Mouse (Mus musculus): ENCODE measurements at regions not wholly inside any gene's neighbourhood (a gene's known extent, or its start where the extent isn't known, plus 50 kb on each side); places are given as distances from the start of the nearest gene placed in this dataset.
"Not testable (repeated sequence)": the region's sequence is repeated elsewhere in the genome, so short reads cannot be mapped to it uniquely, and the experiment has no call there.

- no peak for DNase-seq (ENCODE audit: low read depth, low spot score)
Measured at GRCm38 (mm10) chr3:56981305-56981660, 320.5 kb downstream of the Tm4sf1 start.

- no peak for DNase-seq (ENCODE audit: low read depth, low spot score)
Measured at GRCm38 (mm10) chr3:56980593-56981304, 321.0 kb downstream of the Tm4sf1 start.

- no peak for DNase-seq (ENCODE audit: low read depth, low spot score)
Measured at GRCm38 (mm10) chr3:56966008-56966407, 335.8 kb downstream of the Tm4sf1 start.

- no peak for DNase-seq (ENCODE audit: low read depth, low spot score)
Measured at GRCm38 (mm10) chr3:56965444-56965843, 336.3 kb downstream of the Tm4sf1 start.

- no peak for DNase-seq (ENCODE audit: low read depth, low spot score)
Measured at GRCm38 (mm10) chr3:56964156-56964555, 337.6 kb downstream of the Tm4sf1 start.

GRCm38 (mm10) chr3:56963251-56963650 is 338.5 kb downstream of the Tm4sf1 start:
- DNase-seq (ENCODE audit: low read depth, low spot score): no peak

GRCm38 (mm10) chr3:56962248-56963013 is 339.4 kb downstream of the Tm4sf1 start:
- no peak for DNase-seq (ENCODE audit: low read depth, low spot score)

- no peak for DNase-seq (ENCODE audit: low read depth, low spot score)
Measured at GRCm38 (mm10) chr3:56956978-56957377, 344.8 kb downstream of the Tm4sf1 start.

- DNase-seq (ENCODE audit: low read depth, low spot score): no peak
Measured at GRCm38 (mm10) chr3:56955799-56956121, 346.0 kb downstream of the Tm4sf1 start.

GRCm38 (mm10) chr3:56955098-56955798 is 346.5 kb downstream of the Tm4sf1 start:
- DNase-seq (ENCODE audit: low read depth, low spot score): no peak

- not testable (repeated sequence) for DNase-seq (ENCODE audit: low read depth, low spot score)
Measured at GRCm38 (mm10) chr3:56942557-56942956, 359.2 kb downstream of the Tm4sf1 start.

- DNase-seq (ENCODE audit: low read depth, low spot score): not testable (repeated sequence)
Measured at GRCm38 (mm10) chr3:56928940-56929339, 372.8 kb downstream of the Tm4sf1 start.

GRCm38 (mm10) chr3:56898491-56898890 is 403.3 kb downstream of the Tm4sf1 start:
- no peak for DNase-seq (ENCODE audit: low read depth, low spot score)

- peak; percentile 16 for DNase-seq (ENCODE audit: low read depth, low spot score)
Measured at GRCm38 (mm10) chr3:56877062-56877461, 424.7 kb downstream of the Tm4sf1 start.

GRCm38 (mm10) chr3:56863591-56863990 is 438.2 kb downstream of the Tm4sf1 start:
- no peak for DNase-seq (ENCODE audit: low read depth, low spot score)

- no peak for DNase-seq (ENCODE audit: low read depth, low spot score)
Measured at GRCm38 (mm10) chr3:56859841-56860240, 441.9 kb downstream of the Tm4sf1 start.

- no peak for DNase-seq (ENCODE audit: low read depth, low spot score)
Measured at GRCm38 (mm10) chr3:56845462-56845770, 456.4 kb downstream of the Tm4sf1 start.

GRCm38 (mm10) chr3:56844681-56845461 is 456.9 kb downstream of the Tm4sf1 start:
- no peak for DNase-seq (ENCODE audit: low read depth, low spot score)

GRCm38 (mm10) chr3:56837176-56837575 is 464.6 kb downstream of the Tm4sf1 start:
- DNase-seq (ENCODE audit: low read depth, low spot score): no peak

- DNase-seq (ENCODE audit: low read depth, low spot score): no peak
Measured at GRCm38 (mm10) chr3:56830315-56831097, 471.3 kb downstream of the Tm4sf1 start.

GRCm38 (mm10) chr3:56824157-56824556 is 477.6 kb downstream of the Tm4sf1 start:
- DNase-seq (ENCODE audit: low read depth, low spot score): no peak

All from R1 (cell line).